Mouse (Mus musculus) embryonic facial prominence, embryonic 11.5 days (tissue): ENCODE data around the gene Mamld1. TPM values are rescaled to one million over a fixed set of nuclear protein-coding genes. Genes with fewer than 3 reads are reported as not detected.

ENCODE experiments used
- ATAC-seq: fragments of 200-750 bp; cut with Nextera tagmentation; replicated peaks from 2 replicates; pipeline ENCODE4 v1.8.0; 2017; ENCODE audit warnings: low read depth; ENCODE audit not compliant: insufficient number of reproducible peaks, low FRiP score, low TSS enrichment
- DNase-seq: peaks from one replicate; pipeline ENCODE4 v3.0.0-alpha.2; 2015; ENCODE audit warnings: low spot score
- H3K27ac ChIP-seq: fragments of 300-500 bp; sonication (generic); replicated peaks from 2 replicates; pipeline ENCODE4 v1.5.1; 2014; ENCODE audit warnings: mild to moderate bottlenecking, low read depth, low read length, control low read depth
- H3K27me3 ChIP-seq: fragments of 300-500 bp; sonication (generic); 2 replicates; pipeline ENCODE4 v1.6.1; 2014; ENCODE audit warnings: mild to moderate bottlenecking, low read length, moderate library complexity, mixed read lengths; ENCODE audit not compliant: control insufficient read depth, insufficient read depth
- H3K36me3 ChIP-seq: fragments of 300-500 bp; sonication (generic); replicated peaks from 2 replicates; pipeline ENCODE4 v1.6.1; 2014; ENCODE audit warnings: low read depth, mild to moderate bottlenecking, low read length, moderate library complexity, mixed read lengths; ENCODE audit not compliant: control insufficient read depth, insufficient read depth
- H3K4me1 ChIP-seq: fragments of 300-500 bp; sonication (generic); 2 replicates; pipeline ENCODE4 v1.6.1; 2014; ENCODE audit warnings: low read length, mixed read lengths; ENCODE audit not compliant: control insufficient read depth, insufficient read depth
- H3K4me2 ChIP-seq: fragments of 300-500 bp; sonication (generic); 2 replicates; pipeline ENCODE4 v1.6.1; 2014; ENCODE audit warnings: low read depth, mild to moderate bottlenecking, control low read depth, low read length, moderate library complexity
- H3K4me3 ChIP-seq: fragments of 300-500 bp; sonication (generic); 2 replicates; pipeline ENCODE4 v1.5.1; 2014; ENCODE audit warnings: low read depth, low read length, control low read depth
- H3K9ac ChIP-seq: fragments of 300-500 bp; sonication (generic); replicated peaks from 2 replicates; pipeline ENCODE4 v1.6.1; 2014; ENCODE audit warnings: mild to moderate bottlenecking, control low read depth, low read length
- H3K9me3 ChIP-seq: fragments of 300-500 bp; sonication (generic); replicated peaks from 2 replicates; pipeline ENCODE4 v1.6.1; 2016; ENCODE audit warnings: mild to moderate bottlenecking, low read length, inconsistent platforms, mixed read lengths; ENCODE audit not compliant: control insufficient read depth
- WGBS: fragments of 180-500 bp; shearing (Covaris S2); extraction: QIAGEN DNeasy Blood & Tissue Kit; methylation state at CpG from one replicate; pipeline ENCODE4 v1.1.7; 2014; 5-methylcytosine and 5-hydroxymethylcytosine counted together
- polyA plus RNA-seq: library from polyadenylated mRNA; unstranded; fragments of >200 nt; fragmentation: Nextera tagmentation; extraction: Ambion mirVana; gene quantifications from 2 replicates; pipeline ENCODE4 v1.2.1, GENCODE M21; 2014

Mamld1 gene
- polyA plus RNA-seq, 1 experiment from 2014 or later, result 2.7 TPM

DNA sequence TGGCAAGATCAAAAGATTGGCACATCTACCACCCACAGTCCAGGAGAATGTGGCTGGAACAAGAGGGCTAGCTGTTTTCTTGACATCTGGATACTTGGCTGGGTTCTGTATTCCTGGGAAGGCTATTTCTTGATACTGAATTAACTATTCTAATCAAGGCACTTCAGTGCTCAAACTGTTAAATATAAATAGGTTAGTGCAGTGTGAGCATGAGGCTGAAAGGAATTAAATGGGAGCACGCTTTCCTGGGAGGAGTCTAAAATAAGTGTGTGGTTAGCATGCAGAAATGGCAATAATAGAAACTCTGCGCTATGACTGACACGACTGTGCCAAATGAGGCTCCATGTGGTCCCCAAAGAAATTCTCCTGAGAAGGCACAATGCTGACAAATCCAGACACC is 131.5 kb downstream of the Mamld1 start:
- H3K9ac ChIP-seq, result no peak overlapping the region
- no peaks in the 10 kb centered on the region for H3K4me1 ChIP-seq
- ATAC-seq (no peak), DNase-seq (no peak)
- no peak overlapping the region for H3K27ac ChIP-seq
- H3K9me3 ChIP-seq, result no peaks in the 10 kb centered on the region
- H3K4me3 ChIP-seq, result no peak overlapping the region
- WGBS, result 78% methylated on average over 3 of the region's 3 CpGs
- no peak overlapping the region for H3K4me2 ChIP-seq
- no peaks in the 10 kb centered on the region for H3K27me3 ChIP-seq
- no peaks in the 10 kb centered on the region for H3K36me3 ChIP-seq

DNA sequence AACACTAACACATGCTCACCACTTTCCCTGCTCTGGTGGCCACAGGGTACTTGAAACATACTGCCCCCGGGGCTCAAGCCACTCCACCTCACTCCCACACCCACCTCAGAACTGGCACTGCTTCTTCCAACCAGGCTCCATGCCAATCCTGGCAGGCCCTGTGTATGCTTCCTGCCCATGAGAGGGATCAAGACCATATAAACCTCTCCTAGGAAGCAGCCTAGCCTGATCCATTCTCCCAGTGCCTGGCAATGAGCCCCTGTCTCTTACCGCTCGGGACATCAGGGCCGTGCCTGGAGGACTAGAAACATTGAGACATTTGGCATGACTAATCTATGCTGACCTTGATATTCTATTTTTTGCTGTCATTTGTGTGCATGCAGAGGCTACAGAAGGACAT is 133.6 kb downstream of the Mamld1 start:
- 88% methylated on average over 4 of the region's 4 CpGs for WGBS
- H3K36me3 ChIP-seq, result no peaks in the 10 kb centered on the region
- ATAC-seq (no peak), DNase-seq (no peak)
- no peak overlapping the region for H3K9ac ChIP-seq
- H3K27ac ChIP-seq, result no peak overlapping the region
- no peaks in the 10 kb centered on the region for H3K9me3 ChIP-seq
- no peaks in the 10 kb centered on the region for H3K4me1 ChIP-seq
- H3K4me3 ChIP-seq, result no peak overlapping the region
- H3K27me3 ChIP-seq, result no peaks in the 10 kb centered on the region
- H3K4me2 ChIP-seq, result no peak overlapping the region

DNA sequence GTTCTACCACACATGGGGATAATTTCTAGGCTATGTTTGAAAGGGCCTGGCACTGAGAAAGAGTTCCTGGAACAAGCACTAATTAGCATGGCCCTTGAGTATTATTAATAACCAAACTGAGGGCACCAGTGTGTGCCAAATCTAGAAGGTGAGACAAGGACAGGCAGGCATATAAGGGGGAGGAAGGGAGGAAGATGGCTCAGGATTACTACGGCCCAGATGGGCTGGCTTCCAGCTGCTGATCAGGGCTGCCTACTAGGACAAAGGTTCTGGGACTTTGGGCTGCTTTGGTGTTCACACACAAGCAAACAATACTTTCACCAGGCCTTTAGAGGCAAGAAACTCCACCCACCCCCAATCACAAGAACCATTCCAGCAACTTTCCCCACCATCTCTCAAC is 136.3 kb downstream of the Mamld1 start:
- no peak overlapping the region for H3K9ac ChIP-seq
- DNase-seq (no peak), ATAC-seq (no peak)
- H3K4me2 ChIP-seq, result no peak overlapping the region
- no peaks in the 10 kb centered on the region for H3K9me3 ChIP-seq
- WGBS, result 82% methylated on average over 1 of the region's 1 CpGs
- H3K36me3 ChIP-seq, result no peaks in the 10 kb centered on the region
- H3K4me3 ChIP-seq, result no peak overlapping the region
- no peaks in the 10 kb centered on the region for H3K4me1 ChIP-seq
- H3K27ac ChIP-seq, result no peak overlapping the region
- no peaks in the 10 kb centered on the region for H3K27me3 ChIP-seq

DNA sequence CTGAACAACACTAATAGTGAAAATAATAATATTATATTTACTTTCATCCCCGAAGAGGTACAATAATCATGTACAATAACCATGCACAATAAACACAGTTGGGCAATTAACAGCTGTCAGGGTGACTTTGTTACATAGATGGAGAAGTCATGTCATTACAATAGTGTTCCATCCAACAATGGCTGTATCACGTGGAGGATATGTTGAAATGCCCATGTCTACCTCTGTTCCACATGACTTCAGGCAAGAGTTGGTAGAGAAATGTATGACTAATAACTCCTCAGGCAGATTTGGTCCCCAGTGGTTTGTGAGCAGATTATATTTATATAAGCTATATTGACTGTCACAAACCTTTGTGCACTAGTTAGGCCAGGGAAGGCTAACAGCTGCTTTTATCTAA is 154.7 kb downstream of the Mamld1 start:
- no peaks in the 10 kb centered on the region for H3K9me3 ChIP-seq
- H3K27me3 ChIP-seq, result no peaks in the 10 kb centered on the region
- 83% methylated on average over 2 of the region's 2 CpGs for WGBS
- no peaks in the 10 kb centered on the region for H3K4me1 ChIP-seq
- DNase-seq (no peak), ATAC-seq (no peak)
- no peak overlapping the region for H3K4me3 ChIP-seq
- no peak overlapping the region for H3K4me2 ChIP-seq
- no peak overlapping the region for H3K9ac ChIP-seq
- H3K36me3 ChIP-seq, result no peaks in the 10 kb centered on the region
- H3K27ac ChIP-seq, result no peak overlapping the region

Other genes with a start within 250 kb of the Mamld1 start
- gene Mtm1, start 160.5 kb downstream of the Mamld1 start, polyA plus RNA-seq, result 3.1 and 3.5 TPM in 2 replicates